Mouse (Mus musculus) small intestine, adult 2 months (tissue): ENCODE results near the gene Bach2. TPM values are rescaled to one million over a fixed set of nuclear protein-coding genes. Genes with fewer than 3 reads are reported as not detected.

ENCODE experiments used
- H3K27ac ChIP-seq: fragments of 200-500 bp; 2 replicates; pipeline ENCODE4 v1.5.1; 2012; ENCODE audit warnings: low read depth, low read length, control low read depth, inconsistent platforms; ENCODE audit not compliant: insufficient read depth
- H3K27me3 ChIP-seq: fragments of 200-500 bp; 2 replicates; pipeline ENCODE4 v1.6.1; 2012; ENCODE audit warnings: mild to moderate bottlenecking, moderate library complexity, low read length, inconsistent platforms; ENCODE audit not compliant: control insufficient read depth, insufficient read depth
- H3K36me3 ChIP-seq: fragments of 200-500 bp; 2 replicates; pipeline ENCODE4 v1.6.1; 2012; ENCODE audit warnings: mild to moderate bottlenecking, low read length, control low read depth, inconsistent platforms; ENCODE audit not compliant: control insufficient read depth, insufficient read depth
- H3K4me1 ChIP-seq: fragments of 200-500 bp; 2 replicates; pipeline ENCODE4 v1.6.1; 2012; ENCODE audit warnings: low read length, inconsistent platforms, mixed read lengths; ENCODE audit not compliant: control insufficient read depth, insufficient read depth, insufficient read length
- H3K4me3 ChIP-seq: fragments of 200-500 bp; 2 replicates; pipeline ENCODE4 v1.5.1; 2012; ENCODE audit warnings: low read depth, mild to moderate bottlenecking, control low read depth, inconsistent platforms, low read length, moderate library complexity
- CTCF ChIP-seq: fragments of 200-500 bp; IDR thresholded peaks from 2 replicates; pipeline ENCODE4 v1.5.1; 2012; ENCODE audit warnings: low read depth, mild to moderate bottlenecking, control low read depth, inconsistent platforms, low read length, moderate library complexity, mixed read lengths; ENCODE audit not compliant: insufficient replicate concordance, insufficient read length; ENCODE audit errors: extremely low read depth
- POLR2A ChIP-seq: fragments of 200-500 bp; IDR thresholded peaks from 2 replicates; pipeline ENCODE4 v1.6.1; 2012; ENCODE audit warnings: low read depth, mild to moderate bottlenecking, control low read depth, inconsistent platforms, low read length, moderate library complexity
- WGBS: fragments of 180-500 bp; shearing (Covaris S2); methylation state at CpG from one replicate; pipeline ENCODE4 v1.1.7; 2018; 5-methylcytosine and 5-hydroxymethylcytosine counted together
- polyA plus RNA-seq: library from polyadenylated mRNA; depleted of rRNA; stranded (reverse); fragments of >200 nt; gene quantifications from 2 replicates; pipeline ENCODE4 v1.2.3, GENCODE M21; 2012

Gene Bach2
- polyA plus RNA-seq, 1 experiment: 3.5 TPM

DNA sequence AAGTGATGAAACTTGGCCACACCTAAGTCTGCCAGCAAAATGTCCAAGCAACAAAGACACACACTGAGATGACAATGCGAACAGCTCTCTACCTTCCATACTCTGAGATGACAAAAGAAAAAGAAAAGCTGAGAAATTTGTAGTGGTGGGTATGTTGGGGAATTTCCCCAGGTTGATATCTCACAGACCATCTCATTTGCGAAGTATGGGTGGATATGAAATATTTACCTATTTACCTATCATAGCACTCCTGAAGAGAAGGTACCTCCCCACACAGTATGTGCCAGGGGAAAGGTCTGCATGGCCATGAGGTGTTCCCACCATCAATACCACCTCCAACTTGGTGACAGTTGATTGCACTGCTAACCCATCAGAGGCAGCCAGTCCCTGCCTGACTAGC, 13.4 kb upstream of the Bach2 start:
- Histone ChIP-seq H3K36me3 (no peaks in the 10 kb centered on the region), H3K27me3 (no peaks in the 10 kb centered on the region), H3K27ac (no peak overlapping the region), H3K4me1 (0 out of 2 replicates have a peak, but pooled peaks cover 2% of the 10 kb centered on the region), H3K4me3 (no peak overlapping the region)
- TF ChIP-seq CTCF: no peak
- no peak for TF ChIP-seq POLR2A
- WGBS: 87% methylated on average over 2 of the region's 2 CpGs

DNA sequence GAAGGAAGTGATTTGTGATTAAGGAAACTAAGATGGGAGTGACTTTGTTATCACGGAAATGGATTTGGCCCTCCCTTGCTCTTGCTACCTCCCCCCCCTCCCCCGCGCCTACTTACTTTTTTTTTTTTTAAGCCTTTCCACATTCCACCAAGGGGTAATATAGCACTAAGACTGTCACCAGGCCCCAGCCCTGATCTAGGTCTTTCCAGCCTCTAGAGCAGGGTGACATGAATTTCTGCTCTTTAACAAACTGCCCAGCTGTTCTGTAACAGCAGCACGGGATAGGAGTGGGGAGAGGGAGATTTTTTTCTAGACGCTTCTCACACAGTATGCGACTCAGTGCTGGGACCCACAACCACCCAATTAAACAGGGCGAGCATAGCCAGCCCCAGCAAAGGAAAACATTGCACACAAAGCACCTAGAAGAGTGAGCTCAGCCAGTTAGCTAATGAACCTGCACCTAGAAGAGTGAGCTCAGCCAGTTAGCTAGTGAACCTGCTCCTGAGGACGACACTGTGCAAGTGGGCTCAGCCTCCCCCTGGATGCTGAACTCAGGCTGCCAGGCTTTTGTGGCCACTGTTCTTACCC, 10.5 kb upstream of the Bach2 start:
- Histone ChIP-seq H3K4me3 (no peak overlapping the region), H3K36me3 (no peaks in the 10 kb centered on the region), H3K27me3 (no peaks in the 10 kb centered on the region), H3K27ac (no peak overlapping the region), H3K4me1 (0 out of 2 replicates have a peak, but pooled peaks cover 2% of the 10 kb centered on the region)
- TF ChIP-seq POLR2A (no peak), CTCF (no peak)
- 63% methylated on average over 8 of the region's 8 CpGs for WGBS

DNA sequence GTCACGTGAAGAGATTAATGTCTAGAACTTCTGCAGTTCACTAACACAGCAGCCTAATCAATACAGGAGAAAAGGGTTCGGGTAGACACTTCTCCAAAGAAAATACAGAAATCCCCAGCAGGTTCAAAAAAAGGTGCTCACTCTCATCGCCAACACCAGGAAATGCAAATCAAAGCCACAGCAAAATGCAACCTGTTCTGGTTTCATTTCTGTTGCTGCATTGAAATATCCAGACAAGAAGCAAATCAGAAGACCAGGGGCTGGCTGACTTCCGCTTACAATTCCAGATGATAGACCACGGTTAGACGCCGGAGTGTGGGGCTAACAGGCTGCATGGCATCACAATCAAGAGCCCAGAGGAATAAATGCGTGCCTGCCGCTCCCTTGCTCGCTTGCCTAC, 9.3 kb upstream of the Bach2 start:
- H3K27ac ChIP-seq: no peak overlapping the region
- TF ChIP-seq POLR2A (no peak), CTCF (no peak)
- 72% methylated on average over 10 of the region's 10 CpGs for WGBS
- H3K4me3 ChIP-seq: no peak overlapping the region
- H3K4me1 ChIP-seq: 0 out of 2 replicates have a peak, but pooled peaks cover 2% of the 10 kb centered on the region
- H3K36me3 ChIP-seq: no peaks in the 10 kb centered on the region
- H3K27me3 ChIP-seq: no peaks in the 10 kb centered on the region

DNA sequence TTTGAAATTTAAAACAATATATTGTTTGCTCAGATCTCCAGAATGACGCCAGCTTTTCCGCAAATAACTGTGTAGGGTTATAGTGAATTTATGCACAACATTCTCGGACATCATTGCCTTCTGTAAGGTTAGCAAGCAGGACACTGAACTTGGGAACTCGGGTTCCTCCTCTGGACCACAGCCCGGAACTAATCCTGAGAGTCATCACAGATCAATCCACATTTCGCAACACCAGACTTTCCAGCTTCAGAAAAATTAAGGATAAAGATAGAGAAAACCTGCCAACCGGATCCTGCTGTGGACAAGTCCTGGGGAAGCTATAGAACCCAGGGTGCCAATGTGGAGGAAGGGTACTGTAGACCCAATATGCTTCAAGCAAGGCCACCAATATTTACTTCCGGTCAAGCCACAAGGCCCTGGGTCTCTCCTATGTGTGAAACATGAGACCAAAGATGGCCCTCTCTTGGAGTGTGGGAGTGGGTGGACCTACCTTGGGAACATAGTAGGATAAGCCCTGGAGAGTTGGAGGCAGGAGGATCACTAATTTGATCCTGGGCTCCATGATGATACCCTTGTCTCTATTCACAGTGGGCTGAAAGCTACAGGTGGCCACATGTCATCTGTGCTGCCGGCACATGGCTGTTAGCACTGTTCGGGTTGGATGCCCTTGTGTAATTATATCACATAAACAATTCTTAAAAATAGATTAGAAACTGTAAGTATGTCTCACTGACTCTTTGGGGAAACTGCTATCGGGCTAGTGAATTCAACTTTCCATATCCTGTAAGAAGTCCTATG, 7.1 kb upstream of the Bach2 start:
- Histone ChIP-seq H3K4me3 (no peak overlapping the region), H3K27ac (no peak overlapping the region), H3K27me3 (no peaks in the 10 kb centered on the region), H3K36me3 (no peaks in the 10 kb centered on the region), H3K4me1 (0 out of 2 replicates have a peak, but pooled peaks cover 2% of the 10 kb centered on the region)
- 78% methylated on average over 11 of the region's 11 CpGs for WGBS
- no peak for TF ChIP-seq CTCF
- TF ChIP-seq POLR2A: no peak

DNA sequence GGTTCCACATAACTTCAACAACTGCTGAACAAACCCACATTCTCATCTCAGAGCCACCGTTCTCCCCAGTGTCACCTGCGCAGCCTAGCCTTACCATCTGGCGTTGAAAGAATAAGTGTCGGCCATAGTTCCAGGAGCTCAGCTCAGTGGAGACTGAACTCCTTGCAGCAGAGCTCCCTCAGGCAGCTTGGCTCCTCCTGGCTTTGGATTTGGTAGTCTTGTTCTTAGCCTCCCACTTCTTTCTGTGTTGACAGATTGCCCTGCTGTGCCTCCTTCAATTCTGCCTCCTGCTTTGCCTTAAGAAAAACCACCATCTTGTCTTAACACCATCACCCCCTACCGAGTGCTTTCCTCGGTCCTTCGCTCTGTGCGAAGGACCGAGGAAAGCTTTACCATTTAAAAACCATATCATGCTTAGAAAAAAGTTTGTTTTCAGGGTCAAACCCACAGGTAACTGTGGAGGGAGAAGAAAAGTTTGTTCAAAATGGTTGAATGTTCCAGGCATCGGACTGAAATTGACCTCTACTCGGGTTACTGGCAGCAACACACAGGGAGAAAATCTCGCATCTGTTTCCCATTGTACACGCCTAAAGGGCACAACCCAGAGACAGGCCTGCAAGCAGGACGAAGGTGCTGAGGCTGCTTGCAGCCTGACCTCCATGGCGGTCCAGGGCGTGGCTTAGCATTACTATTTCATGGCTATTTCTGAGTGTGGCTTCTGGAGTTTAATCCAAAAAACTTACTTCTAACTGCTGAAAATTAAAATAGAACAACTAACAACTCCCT, 2.5 kb upstream of the Bach2 start:
- Histone ChIP-seq H3K36me3 (no peaks in the 10 kb centered on the region), H3K27me3 (no peaks in the 10 kb centered on the region), H3K4me1 (peaks cover 2% of the 10 kb centered on the region; the same call in 1 of the 2 replicates), H3K27ac (no peak overlapping the region), H3K4me3 (no peak overlapping the region)
- whole genome bisulfite sequencing: 81% methylated on average over 16 of the region's 16 CpGs
- TF ChIP-seq CTCF (no peak), POLR2A (no peak)

DNA sequence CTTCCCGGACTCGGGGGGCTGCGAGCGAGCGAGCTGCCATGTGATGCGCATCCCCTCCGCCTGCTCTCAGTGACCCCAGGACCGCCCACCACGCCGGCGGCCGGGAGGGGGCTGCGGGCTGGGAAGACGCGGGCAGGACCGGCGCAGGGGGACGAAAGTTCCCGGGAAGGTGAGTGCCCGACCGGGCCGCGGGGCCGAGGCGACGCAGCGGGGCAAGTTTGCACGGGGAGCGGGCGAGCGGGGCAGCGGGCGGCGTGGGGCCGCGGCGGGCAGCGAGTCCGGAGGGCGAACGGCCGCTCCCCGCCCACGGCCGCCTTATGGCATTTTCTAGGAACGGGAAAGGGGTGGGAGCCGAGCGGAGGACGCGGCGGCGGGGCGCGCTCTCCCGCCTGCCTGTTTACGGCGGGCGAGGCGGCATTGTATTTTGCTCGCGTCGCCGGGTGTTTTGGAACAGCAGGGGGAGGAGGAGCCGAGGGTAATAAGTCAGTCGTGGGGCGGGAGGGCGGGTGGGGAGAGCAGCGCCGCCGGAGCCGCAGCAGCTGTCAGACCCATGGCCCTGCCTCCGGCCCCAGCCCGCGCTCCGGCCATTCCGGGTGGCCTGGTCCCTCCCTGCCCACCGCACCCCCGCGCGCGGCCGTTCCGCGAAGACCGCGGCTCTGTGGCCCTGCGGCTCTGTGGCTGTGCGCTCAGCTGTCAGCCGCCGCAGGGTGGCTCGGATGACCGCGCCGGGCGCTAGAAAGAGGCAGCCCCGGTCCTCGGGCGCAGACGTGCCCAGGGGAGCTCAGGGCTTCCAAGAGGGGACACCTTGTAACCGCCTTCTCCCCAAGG, 531 bp downstream of the Bach2 start:
- Histone ChIP-seq H3K36me3 (no peaks in the 10 kb centered on the region), H3K4me3 (peak overlapping the region; percentile 84), H3K27me3 (no peaks in the 10 kb centered on the region), H3K27ac (peak overlapping the region; percentile 78), H3K4me1 (peaks cover 2% of the 10 kb centered on the region; the same call in 1 of the 2 replicates)
- TF ChIP-seq CTCF (no peak), POLR2A (no peak; the same call in none of the 2 replicates)
- WGBS: under 1% methylated on average over 100 of the region's 100 CpGs
